In the genomic region with DNA sequence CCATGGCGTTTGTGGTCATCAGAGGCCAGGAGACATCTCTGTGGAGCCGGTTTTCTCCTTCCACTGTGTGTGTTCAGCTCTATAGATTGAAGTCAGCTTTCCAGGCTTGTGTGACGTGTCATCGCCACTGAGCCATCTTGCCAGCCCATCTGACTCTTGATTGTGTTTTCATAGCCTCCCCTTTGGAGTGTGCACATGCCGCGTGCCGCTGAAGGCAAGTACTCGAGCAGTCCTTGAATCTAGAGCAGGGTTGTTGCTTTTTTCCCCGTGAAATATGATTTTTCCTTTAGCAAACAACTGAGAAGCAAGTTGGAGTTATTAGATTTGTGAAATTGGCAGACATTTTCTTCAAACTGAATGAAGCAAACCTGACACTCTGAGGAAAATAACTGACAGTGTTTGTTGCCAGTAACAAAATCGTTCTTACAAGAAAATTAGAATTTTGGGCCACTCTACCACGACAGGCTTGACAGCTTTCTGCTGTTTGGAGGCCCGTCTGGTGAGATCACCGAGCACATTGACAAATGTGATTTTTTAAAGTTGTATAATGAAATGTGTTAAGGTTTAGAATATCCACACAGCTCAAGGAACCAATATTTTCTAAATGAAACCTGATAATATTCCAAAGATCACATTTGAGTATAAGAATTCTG, we compare ENCODE assay signal across 22 mouse cellular contexts.
"Had no signal": no experiment of that assay in that cellular context is flagged by ENCODE, and none has a peak within 500 bp of the region (broad histone marks: within the 10 kb centered on the region; RNA-seq: fewer than 3 reads in every experiment).

No protein-coding gene starts in this region.

- H3K27me3 ChIP-seq: limb, embryonic 13.5 days; liver, embryonic 12.5 days; liver, embryonic 15.5 days; lung, embryonic 15.5 days; neural tube, embryonic 12.5 days; neural tube, embryonic 15.5 days; stomach, embryonic 15.5 days had no signal

- H3K4me2 ChIP-seq: limb, embryonic 13.5 days; liver, embryonic 12.5 days; liver, embryonic 15.5 days; lung, embryonic 15.5 days; neural tube, embryonic 12.5 days; neural tube, embryonic 15.5 days; stomach, embryonic 15.5 days had no signal

- H3K4me3 ChIP-seq: layer of hippocampus, adult 2 months; limb, embryonic 10.5 days; limb, embryonic 13.5 days; liver, embryonic 12.5 days; liver, embryonic 15.5 days; lung, embryonic 15.5 days; neural tube, embryonic 12.5 days; neural tube, embryonic 15.5 days; stomach, embryonic 15.5 days had no signal

- ATAC-seq: liver, embryonic 12.5 days had no signal

- DNase-seq: kidney, adult 2 months; kidney, postnatal 25 days; layer of hippocampus, adult 9-11 months; liver; lung, adult 18-20 months; lung, postnatal 14 days; midbrain, embryonic 14.5 days; retina, postnatal 1 day; right cerebral cortex, postnatal 25 days; spleen, adult 18-20 months; thymus, adult 18-20 months; thymus, postnatal 36 days had no signal

- H3K4me1 ChIP-seq: lung, embryonic 15.5 days; neural tube, embryonic 15.5 days had no signal

- H3K9me3 ChIP-seq: limb, embryonic 10.5 days; limb, embryonic 13.5 days; liver, embryonic 12.5 days; liver, embryonic 15.5 days; lung, embryonic 15.5 days; neural tube, embryonic 12.5 days; neural tube, embryonic 15.5 days; stomach, embryonic 15.5 days had no signal

- H3K9ac ChIP-seq: limb, embryonic 13.5 days; liver, embryonic 12.5 days; liver, embryonic 15.5 days; lung, embryonic 15.5 days; neural tube, embryonic 12.5 days; neural tube, embryonic 15.5 days; stomach, embryonic 15.5 days had no signal

- H3K27ac ChIP-seq: kidney, postnatal 0 days; layer of hippocampus, adult 2 months; limb, embryonic 10.5 days; limb, embryonic 13.5 days; liver, embryonic 12.5 days; liver, embryonic 15.5 days; lung, embryonic 15.5 days; neural tube, embryonic 12.5 days; neural tube, embryonic 15.5 days; stomach, embryonic 15.5 days had no signal
